Mouse (Mus musculus) gastrocnemius, adult 2 months (tissue): ENCODE data around the gene Efna5. TPM values are rescaled to one million over a fixed set of nuclear protein-coding genes. Genes with fewer than 3 reads are reported as not detected.

Experiments
- DNase-seq: peaks from one replicate; pipeline ENCODE4 v3.0.0; 2022
- H3K27ac ChIP-seq: fragments of 200-600 bp; 2 replicates; pipeline ENCODE4 v1.8.1; 2022; ENCODE audit warnings: mild to moderate bottlenecking
- H3K4me3 ChIP-seq: fragments of 200-600 bp; 2 replicates; pipeline ENCODE4 v1.8.1; 2022; ENCODE audit warnings: mild to moderate bottlenecking, moderate library complexity
- CTCF ChIP-seq: fragments of 200-600 bp; IDR thresholded peaks from 2 replicates; pipeline ENCODE4 v1.8.1; 2022; ENCODE audit warnings: antibody characterized with exemption, mild to moderate bottlenecking, moderate library complexity
- intact Hi-C: fragments of 180-260 bp; cut with DNase I; formaldehyde crosslinking; loops from one replicate; pipeline ENCODE4 v1.15.1; 2025
- total RNA-seq, 2 experiments: library from RNA; stranded (reverse); gene quantifications; 2 replicates each; pipeline ENCODE4 v1.2.3; 2021

Gene Efna5
- total RNA-seq, 2 experiments from 2014 or later = 0.13 to 0.86 TPM

DNA sequence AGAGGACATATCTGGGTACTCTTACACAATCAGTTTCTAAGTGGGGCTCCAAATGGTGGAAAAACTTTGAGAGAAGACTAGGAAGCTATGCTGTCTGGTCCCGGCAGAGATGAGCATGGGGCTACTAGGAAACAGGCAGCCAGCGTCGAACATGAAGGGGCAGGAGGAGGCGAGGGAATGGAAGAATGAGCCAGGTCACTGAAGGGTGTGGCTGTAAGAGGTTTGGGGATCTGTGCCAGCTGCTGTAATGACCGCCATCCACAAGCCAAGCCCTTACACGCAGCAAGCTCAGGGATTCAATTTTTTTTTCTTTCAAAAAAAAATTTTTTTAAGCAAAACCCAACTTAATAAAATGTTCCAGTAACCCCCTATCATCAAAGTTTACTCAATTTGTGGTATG is 74.5 kb downstream of the Efna5 start:
- Histone ChIP-seq H3K4me3 (no peak overlapping the region), H3K27ac (no peak overlapping the region)
- no peak for TF ChIP-seq CTCF
- intact Hi-C loops = no loop called here
- no peak for DNase-seq

DNA sequence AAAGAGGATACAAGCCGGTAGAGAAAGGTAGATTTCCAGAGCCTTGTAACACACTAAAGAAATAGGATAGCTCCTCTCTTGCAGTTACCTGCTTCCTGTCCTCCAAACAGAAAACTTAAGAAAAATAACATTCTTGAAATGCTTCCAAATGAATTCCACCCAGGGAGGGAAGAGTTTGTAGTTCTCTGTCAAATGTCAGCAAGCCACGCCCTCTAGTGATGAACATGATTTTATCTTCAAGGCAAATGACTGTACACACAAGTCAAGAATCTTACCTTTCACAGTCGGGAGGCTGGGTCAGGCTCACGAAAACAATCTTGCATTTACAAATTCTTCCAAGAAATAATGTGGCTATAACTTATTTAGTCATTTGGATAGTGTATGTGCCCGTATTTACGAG is 78.4 kb downstream of the Efna5 start:
- Histone ChIP-seq H3K27ac (no peak overlapping the region), H3K4me3 (no peak overlapping the region)
- intact Hi-C loops = no loop called here
- no peak for DNase-seq
- TF ChIP-seq CTCF = no peak

DNA sequence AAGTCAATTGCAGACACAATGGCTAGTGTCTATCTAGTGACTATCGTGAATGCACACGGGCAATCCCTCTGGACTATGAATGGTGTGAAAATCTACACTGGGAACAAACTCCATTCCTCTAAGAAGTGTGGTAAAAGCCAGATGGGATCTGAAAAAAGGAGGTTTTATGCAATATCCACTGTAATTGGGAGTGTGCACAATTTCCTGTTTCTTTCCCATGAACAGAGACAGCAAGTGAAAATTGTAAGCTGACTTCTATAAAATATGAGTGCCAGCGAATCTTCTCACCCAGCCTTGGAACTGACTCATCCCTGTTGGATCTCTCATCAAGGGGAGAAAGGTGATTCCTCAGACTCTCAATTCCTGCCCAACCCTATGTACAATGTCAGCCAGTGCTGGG is 83.8 kb downstream of the Efna5 start:
- Histone ChIP-seq H3K4me3 (no peak overlapping the region), H3K27ac (no peak overlapping the region)
- no peak for TF ChIP-seq CTCF
- no peak for DNase-seq
- intact Hi-C loops = no loop called here

DNA sequence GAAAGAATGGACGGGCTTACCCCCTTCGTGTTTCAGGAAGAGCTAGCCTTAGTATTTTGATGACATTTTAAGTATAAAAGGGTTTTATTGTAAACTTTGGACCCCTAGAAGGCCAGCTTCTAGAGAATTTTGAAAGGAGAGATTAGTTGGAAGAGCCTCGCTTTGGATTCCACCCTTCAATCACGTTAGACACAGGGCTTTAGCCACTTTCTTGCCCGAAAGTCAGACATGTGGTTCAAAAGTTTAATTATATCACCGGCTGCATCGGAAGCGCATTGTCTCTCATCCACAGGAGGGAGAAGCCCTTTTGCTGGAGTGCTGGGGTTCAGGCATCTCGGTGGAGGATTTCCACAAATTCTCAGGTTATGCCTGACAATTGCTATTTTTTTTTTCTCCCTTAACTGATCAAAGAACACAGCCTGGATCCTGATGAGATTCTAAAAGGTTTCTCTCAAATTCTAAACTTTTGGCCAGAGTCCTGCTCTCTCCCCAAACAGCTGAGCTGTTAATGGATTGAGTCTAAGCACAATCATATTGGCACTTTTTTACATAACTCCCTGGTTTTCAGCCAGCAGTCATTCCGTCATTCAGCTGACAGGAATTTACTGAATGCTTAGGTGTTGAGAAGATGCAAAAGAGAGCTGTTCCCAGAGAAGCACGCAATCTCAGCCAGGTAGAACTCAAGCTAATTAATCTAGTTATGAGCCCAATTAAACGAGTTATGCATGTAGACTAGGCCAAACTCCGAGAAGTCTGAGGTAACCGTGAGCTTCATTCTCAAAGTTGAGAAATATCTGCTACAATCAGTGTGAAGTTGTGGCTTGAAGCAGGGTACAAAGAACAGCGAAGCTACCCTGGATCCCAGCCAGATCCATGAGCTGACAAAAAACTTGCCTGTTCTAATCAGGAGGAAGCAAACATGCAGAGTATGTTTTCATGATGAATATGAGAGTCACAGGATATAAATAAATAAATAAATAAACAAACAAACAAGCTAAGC is 91.5 kb downstream of the Efna5 start:
- no peak for TF ChIP-seq CTCF
- H3K4me3 ChIP-seq = no peak overlapping the region
- H3K27ac ChIP-seq = no peak overlapping the region
- no peak for DNase-seq
- intact Hi-C loops = no loop called here

DNA sequence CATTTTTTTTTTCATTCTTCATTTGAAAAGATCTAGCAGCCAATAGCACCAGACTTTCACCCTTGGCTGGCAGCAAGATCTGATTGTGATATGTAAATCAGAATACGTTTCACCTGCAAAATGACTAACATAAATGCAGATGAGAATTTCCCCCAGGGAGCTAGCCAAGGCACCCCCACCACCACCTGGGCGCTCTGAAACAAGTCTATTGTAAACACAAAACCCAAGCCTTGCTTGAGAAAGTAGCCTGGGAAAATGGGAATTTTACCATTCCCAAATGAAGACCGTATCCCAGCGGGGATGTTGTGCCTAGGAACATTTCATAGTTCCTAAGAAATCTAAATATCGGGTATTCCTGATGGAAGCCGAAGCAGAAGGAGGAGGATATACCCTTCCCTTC is 92.3 kb downstream of the Efna5 start:
- intact Hi-C loops = no loop called here
- H3K27ac ChIP-seq = no peak overlapping the region

DNA sequence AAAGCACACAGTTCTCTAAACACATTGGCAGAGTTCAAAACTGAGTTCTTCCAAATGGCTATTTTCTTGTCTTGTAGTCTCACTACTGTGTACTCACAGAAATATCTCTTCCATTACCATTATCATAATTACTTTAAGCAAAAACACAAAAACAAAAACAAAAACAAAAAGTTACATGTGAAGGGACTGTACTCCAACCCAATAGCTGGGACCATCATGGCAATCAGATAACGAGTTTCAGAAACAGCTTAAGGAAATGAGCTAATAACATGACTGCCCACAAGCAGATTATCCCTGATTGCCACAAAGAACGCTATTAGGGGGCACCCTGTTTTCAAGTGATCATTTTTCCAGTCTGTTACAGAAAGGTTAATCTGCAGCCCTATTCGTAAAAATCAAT is 93.3 kb downstream of the Efna5 start:
- no peak overlapping the region for H3K27ac ChIP-seq
- TF ChIP-seq CTCF = no peak
- H3K4me3 ChIP-seq = no peak overlapping the region
- intact Hi-C loops = no loop called here
- DNase-seq = no peak

More for the DNA sequence above, 92.3 kb downstream of the Efna5 start:
- H3K4me3 ChIP-seq = no peak overlapping the region
- TF ChIP-seq CTCF = no peak
- no peak for DNase-seq

DNA sequence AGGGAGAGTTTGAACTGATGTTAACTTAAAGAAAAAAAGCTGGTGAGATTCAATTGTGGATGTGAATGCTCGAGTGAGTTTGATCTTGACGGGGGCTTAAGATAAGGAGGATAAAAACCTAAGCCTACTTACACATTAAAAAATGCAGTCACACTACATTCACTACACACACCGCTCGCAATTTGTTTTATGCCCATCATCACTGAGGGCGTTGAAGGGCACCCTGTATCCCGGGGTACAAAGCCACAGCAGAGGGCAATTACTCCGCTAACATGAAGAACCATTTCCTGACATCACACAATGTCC is 94.6 kb downstream of the Efna5 start:
- Histone ChIP-seq H3K27ac (no peak overlapping the region), H3K4me3 (no peak overlapping the region)
- intact Hi-C loops = no loop called here
- no peak for DNase-seq
- TF ChIP-seq CTCF = no peak

DNA sequence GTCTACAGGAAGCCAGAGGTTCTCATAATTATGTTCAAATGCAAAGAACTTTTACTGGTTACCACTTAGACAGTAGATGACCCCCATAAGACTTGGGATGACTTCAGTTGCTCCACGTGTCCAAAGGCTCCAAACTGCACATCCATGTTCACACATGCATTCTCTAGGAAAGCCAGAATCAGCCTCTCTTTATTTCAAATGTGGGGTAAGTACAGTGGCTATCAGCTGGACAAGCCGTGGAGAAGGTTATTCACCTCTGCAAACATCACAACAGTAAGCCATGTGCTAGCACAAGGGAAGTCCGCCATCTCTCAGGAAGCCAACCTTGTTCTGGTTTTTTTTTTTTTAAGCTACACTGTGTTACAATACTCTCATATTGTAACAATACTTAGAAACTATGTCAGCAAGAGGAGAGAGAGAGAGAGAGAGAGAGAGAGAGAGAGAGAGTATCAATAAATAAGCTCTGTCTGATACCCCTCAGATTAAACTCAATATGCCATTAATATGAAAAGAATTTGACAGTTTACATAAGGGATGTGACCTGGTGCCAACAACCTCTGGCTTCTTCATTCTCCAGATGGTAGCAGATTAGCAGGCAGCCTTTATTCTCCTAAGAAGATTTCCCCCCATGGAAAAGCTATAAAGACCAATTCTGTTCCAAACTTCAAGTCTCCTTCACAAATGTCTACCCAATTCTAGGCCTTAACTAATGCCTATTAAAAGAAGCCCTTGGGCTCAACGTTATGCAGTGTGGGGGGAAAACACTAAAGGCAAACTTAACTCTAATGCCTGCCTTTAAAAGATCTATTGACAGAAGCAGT is 95.1 kb downstream of the Efna5 start:
- H3K27ac ChIP-seq = no peak overlapping the region
- intact Hi-C loops = no loop called here
- no peak for TF ChIP-seq CTCF
- no peak overlapping the region for H3K4me3 ChIP-seq
- DNase-seq = no peak

DNA sequence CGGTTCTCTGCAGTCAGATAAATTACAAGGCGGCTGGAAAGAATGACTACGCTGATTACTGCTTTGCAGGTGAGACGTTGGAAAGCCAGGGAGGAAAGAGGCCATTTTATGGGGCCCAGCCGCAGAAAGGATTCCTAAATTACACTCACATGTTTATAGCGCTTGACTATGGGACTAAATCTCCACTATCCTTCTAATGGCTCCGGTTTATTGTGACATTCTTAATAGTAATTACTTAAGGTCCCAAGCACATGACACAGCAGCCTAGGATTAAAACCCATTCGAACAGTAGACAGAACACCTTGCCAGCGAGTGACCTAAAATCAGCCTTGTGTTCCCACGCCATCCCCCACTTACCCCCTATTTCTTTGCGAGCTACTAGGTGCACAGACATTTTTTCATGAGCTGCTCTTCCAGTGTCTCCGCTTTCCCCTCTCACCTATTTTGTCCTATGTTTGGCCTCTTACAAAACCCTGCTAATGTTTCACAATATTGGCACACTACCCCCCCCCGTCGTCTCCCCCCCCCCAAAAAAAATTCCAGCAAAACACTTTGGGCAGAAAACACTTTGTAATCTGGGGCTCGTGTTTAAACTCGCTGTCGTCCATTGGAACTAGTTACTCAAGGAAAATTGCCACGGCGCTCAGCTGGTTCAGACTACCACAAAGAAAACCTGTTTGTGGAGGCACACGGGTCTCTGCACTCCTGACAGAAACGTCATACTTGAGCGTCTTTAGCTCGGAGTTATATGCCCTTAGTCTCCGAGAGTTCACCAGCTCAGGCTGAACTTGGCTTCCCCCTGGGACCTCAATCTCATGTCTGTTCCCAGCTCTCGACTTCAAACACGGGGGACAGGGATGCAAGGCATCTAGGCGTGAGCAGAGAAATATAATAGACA is 96.6 kb downstream of the Efna5 start:
- no peak for TF ChIP-seq CTCF
- Histone ChIP-seq H3K4me3 (peak overlapping the region; percentile 62), H3K27ac (no peak overlapping the region)
- no peak for DNase-seq
- intact Hi-C loops = no loop called here

DNA sequence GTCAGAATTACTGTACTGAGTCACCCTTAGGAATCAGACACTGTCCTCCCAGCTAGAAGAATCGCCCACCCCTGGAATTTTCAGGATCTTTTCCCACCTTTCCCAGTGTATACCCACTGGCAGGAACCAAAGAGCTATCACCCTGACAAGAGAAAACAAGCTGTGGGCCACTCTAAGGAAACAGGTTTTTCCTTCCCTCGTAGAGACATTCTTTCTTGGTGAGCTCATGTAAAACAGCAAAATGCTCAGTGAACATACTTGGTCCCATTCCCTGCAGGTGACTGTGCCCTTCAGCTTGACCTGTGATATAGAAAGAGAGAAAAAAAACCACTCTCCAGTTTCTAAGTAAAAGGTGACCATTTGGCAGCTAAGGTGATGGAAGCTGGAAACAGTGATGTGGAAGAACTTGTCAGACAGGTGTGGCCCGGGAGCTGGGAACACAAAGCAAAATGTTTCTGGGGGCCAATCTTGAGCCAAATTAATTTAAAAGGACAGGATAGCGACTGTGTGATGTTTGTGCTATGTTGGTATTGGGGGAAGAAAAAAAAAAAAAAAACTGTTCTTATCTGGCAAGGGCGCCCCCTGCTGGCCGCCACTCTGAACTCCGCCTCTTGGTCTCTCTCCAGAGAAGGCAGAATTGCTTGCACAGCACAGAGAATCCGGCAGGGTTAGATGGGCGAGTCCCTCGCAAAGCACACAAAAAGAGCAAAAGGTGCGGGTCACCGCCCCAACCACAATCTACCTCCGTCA is 97.4 kb downstream of the Efna5 start:
- Histone ChIP-seq H3K4me3 (peak overlapping the region; percentile 62), H3K27ac (no peak overlapping the region)
- peak; percentile 75 for DNase-seq
- intact Hi-C loops = no loop called here
- peak; percentile 90 for TF ChIP-seq CTCF

DNA sequence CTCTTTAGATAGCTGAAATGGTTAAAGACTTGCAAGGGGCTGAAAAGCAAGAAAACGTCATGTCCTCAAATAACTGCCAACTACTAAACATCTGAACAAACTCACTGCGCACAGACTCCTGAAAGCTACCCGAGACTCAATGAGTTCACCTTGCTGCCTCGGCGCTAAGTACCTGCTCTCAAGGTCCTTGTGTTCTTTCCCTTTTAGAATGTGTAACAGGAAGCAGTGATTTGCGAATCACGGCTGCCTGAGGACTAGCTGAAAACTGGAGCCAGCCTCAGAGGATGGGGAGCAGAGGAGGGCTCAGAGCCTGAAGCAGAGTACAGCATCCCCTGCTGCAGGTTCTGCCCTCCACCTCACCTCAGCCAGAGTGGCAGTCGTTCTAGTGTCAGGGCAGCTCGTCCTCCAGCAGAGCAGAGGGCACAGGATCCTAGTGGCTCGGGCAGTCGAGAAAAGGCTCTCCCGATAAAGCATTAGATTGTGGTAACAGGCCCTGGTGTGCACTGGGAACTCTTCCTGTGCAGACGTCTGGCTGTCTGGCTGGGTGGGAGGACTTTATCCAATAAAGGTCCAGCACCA is 98.2 kb downstream of the Efna5 start:
- no peak for DNase-seq
- intact Hi-C loops = no loop called here
- Histone ChIP-seq H3K4me3 (peak overlapping the region; percentile 27), H3K27ac (peak overlapping the region; percentile 35; the same call in 1 of the 2 replicates)
- no peak for TF ChIP-seq CTCF
